Comparison of ENCODE assay signal across 36 mouse cellular contexts in genomic region chr4:88741426-88741825, GRCm38 (mm10). TPM values are rescaled to one million over a fixed set of nuclear protein-coding genes. Genes with fewer than 3 reads are reported as not detected.
"Had no signal": no experiment of that assay in that cellular context is flagged by ENCODE, and none has a peak within 500 bp of the region (broad histone marks: within the 10 kb centered on the region; RNA-seq: fewer than 3 reads in every experiment).

No protein-coding gene starts in this region.

- H3K9ac ChIP-seq: heart, embryonic 13.5 days; heart, embryonic 15.5 days; hindbrain, embryonic 12.5 days; hindbrain, embryonic 14.5 days; intestine, embryonic 15.5 days; limb, embryonic 13.5 days; limb, embryonic 15.5 days had no signal

- H3K4me2 ChIP-seq: heart, embryonic 11.5 days; heart, embryonic 13.5 days; heart, embryonic 15.5 days; hindbrain, embryonic 12.5 days; hindbrain, embryonic 14.5 days; intestine, embryonic 15.5 days; limb, embryonic 13.5 days; limb, embryonic 15.5 days had no signal

- H3K4me3 ChIP-seq: gastrocnemius, adult 2 months; heart, adult 2 months; heart, embryonic 13.5 days; heart, embryonic 15.5 days; hindbrain, embryonic 10.5 days; hindbrain, embryonic 12.5 days; intestine, embryonic 15.5 days; layer of hippocampus, adult 2 months; left cerebral cortex, adult 2 months; limb, embryonic 13.5 days; limb, embryonic 15.5 days had no signal

- H3K9me3 ChIP-seq: heart, embryonic 13.5 days; heart, embryonic 15.5 days; hindbrain, embryonic 10.5 days; hindbrain, embryonic 12.5 days; intestine, embryonic 15.5 days; limb, embryonic 13.5 days; limb, embryonic 15.5 days had no signal

- H3K36me3 ChIP-seq: heart, embryonic 13.5 days; heart, embryonic 15.5 days; hindbrain, embryonic 10.5 days; hindbrain, embryonic 12.5 days; intestine, embryonic 15.5 days; limb, embryonic 13.5 days; limb, embryonic 15.5 days had no signal

- ATAC-seq: hindbrain, embryonic 16.5 days; inflammation-experienced regulatory T-cells, adult 6 months; intestine, embryonic 15.5 days; intestine, postnatal 0 days had no signal

- DNase-seq: gastrocnemius, adult 2 months; gastrocnemius, postnatal 10 days; gastrocnemius, postnatal 25 days; heart, adult 2 months; heart, postnatal 14 days; heart, postnatal 36 days; kidney, adult 18-20 months; kidney, adult 8-10 months; kidney, postnatal 10 days; kidney, postnatal 25 days; kidney, postnatal 4 days had no signal

- H3K27ac ChIP-seq: gastrocnemius, adult 2 months; heart, adult 2 months; heart, embryonic 13.5 days; heart, embryonic 15.5 days; hindbrain, embryonic 10.5 days; hindbrain, embryonic 12.5 days; hindbrain, embryonic 14.5 days; intestine, embryonic 15.5 days; layer of hippocampus, adult 2 months; left cerebral cortex, adult 2 months; limb, embryonic 13.5 days; limb, embryonic 15.5 days had no signal

- H3K27me3 ChIP-seq: heart, embryonic 15.5 days; hindbrain, embryonic 12.5 days; intestine, embryonic 15.5 days; limb, embryonic 13.5 days; limb, embryonic 15.5 days had no signal

- H3K4me1 ChIP-seq: hindbrain, embryonic 10.5 days; limb, embryonic 15.5 days had no signal

RNA-seq across cellular contexts. Expression of gene Gm13271, which starts 13.2 kb away (rescaled TPM):
- total RNA-seq: gastrocnemius, adult 2 months; gastrocnemius, postnatal 10 days; gastrocnemius, postnatal 25 days; gastrocnemius, postnatal 4 days; heart, adult 2 months; heart, postnatal 14 days; heart, postnatal 36 days; layer of hippocampus, adult 2 months; layer of hippocampus, postnatal 10 days; layer of hippocampus, postnatal 25 days; left cerebral cortex, adult 2 months; left cerebral cortex, postnatal 14 days; left cerebral cortex, postnatal 36 days; liver, adult 2 months had no signal
- polyA plus RNA-seq: frontal cortex, adult 2 months; heart, adult 2 months; heart, embryonic 11.5 days; heart, embryonic 13.5 days; heart, embryonic 15.5 days; heart, postnatal 0 days; hindbrain, embryonic 10.5 days; hindbrain, embryonic 12.5 days; hindbrain, embryonic 14.5 days; hindbrain, embryonic 16.5 days; inflammation-experienced regulatory T-cells, adult 6 months; intestine, embryonic 15.5 days; intestine, postnatal 0 days; kidney, embryonic 14.5 days; kidney, embryonic 16.5 days; limb, embryonic 11.5 days; limb, embryonic 13.5 days; limb, embryonic 15.5 days; liver, adult 2 months had no signal

RNA-seq across cellular contexts. Expression of gene Gm13283, which starts 18.5 kb away (rescaled TPM):
- total RNA-seq: gastrocnemius, adult 2 months; gastrocnemius, postnatal 10 days; gastrocnemius, postnatal 25 days; gastrocnemius, postnatal 4 days; heart, adult 2 months; heart, postnatal 14 days; heart, postnatal 36 days; layer of hippocampus, adult 2 months; layer of hippocampus, postnatal 10 days; layer of hippocampus, postnatal 25 days; left cerebral cortex, adult 2 months; left cerebral cortex, postnatal 14 days; left cerebral cortex, postnatal 36 days; liver, adult 2 months had no signal
- polyA plus RNA-seq: frontal cortex, adult 2 months; heart, adult 2 months; hindbrain, embryonic 10.5 days; hindbrain, embryonic 16.5 days; inflammation-experienced regulatory T-cells, adult 6 months; intestine, postnatal 0 days; liver, adult 2 months had no signal

RNA-seq across cellular contexts. Expression of gene Gm26566, which starts 19.8 kb away (rescaled TPM):
- polyA plus RNA-seq: inflammation-experienced regulatory T-cells, adult 6 months; liver, adult 2 months had no signal

RNA-seq across cellular contexts. Expression of gene Gm13290, which starts 32.2 kb away (rescaled TPM):
- total RNA-seq: gastrocnemius, adult 2 months; gastrocnemius, postnatal 10 days; gastrocnemius, postnatal 25 days; gastrocnemius, postnatal 4 days; heart, adult 2 months; heart, postnatal 14 days; heart, postnatal 36 days; layer of hippocampus, adult 2 months; layer of hippocampus, postnatal 10 days; layer of hippocampus, postnatal 25 days; left cerebral cortex, adult 2 months; left cerebral cortex, postnatal 14 days; left cerebral cortex, postnatal 36 days; liver, adult 2 months had no signal
- polyA plus RNA-seq: frontal cortex, adult 2 months; heart, adult 2 months; heart, embryonic 11.5 days; heart, embryonic 13.5 days; hindbrain, embryonic 12.5 days; hindbrain, embryonic 14.5 days; hindbrain, embryonic 16.5 days; inflammation-experienced regulatory T-cells, adult 6 months; intestine, embryonic 15.5 days; kidney, embryonic 16.5 days; limb, embryonic 11.5 days; liver, adult 2 months had no signal
